Mouse (Mus musculus) neural tube, embryonic 15.5 days (tissue): ENCODE results near the gene Ptn. TPM values are rescaled to one million over a fixed set of nuclear protein-coding genes. Genes with fewer than 3 reads are reported as not detected.
"Not testable (repeated sequence)": the region's sequence is repeated elsewhere in the genome, so short reads cannot be mapped to it uniquely, and the experiment has no call there.

Experiments
- ATAC-seq: fragments of 200-750 bp; cut with Nextera tagmentation; 2 replicates; pipeline ENCODE4 v1.8.0; 2017; ENCODE audit warnings: mild to moderate bottlenecking, moderate TSS enrichment, moderate library complexity; ENCODE audit not compliant: low FRiP score
- H3K27ac ChIP-seq: fragments of 300-500 bp; sonication (generic); replicated peaks from 2 replicates; pipeline ENCODE4 v1.5.1; 2015; ENCODE audit warnings: mild to moderate bottlenecking, inconsistent platforms
- H3K27me3 ChIP-seq: fragments of 300-500 bp; sonication (generic); replicated peaks from 2 replicates; pipeline ENCODE4 v1.6.1; 2015; ENCODE audit warnings: inconsistent platforms
- H3K36me3 ChIP-seq: fragments of 300-500 bp; sonication (generic); 2 replicates; pipeline ENCODE4 v1.6.1; 2015; ENCODE audit warnings: inconsistent platforms
- H3K4me1 ChIP-seq: fragments of 300-500 bp; sonication (generic); 2 replicates; pipeline ENCODE4 v1.6.1; 2015; ENCODE audit warnings: inconsistent platforms
- H3K4me2 ChIP-seq: fragments of 300-500 bp; sonication (generic); 2 replicates; pipeline ENCODE4 v1.6.1; 2015; ENCODE audit warnings: inconsistent platforms, mild to moderate bottlenecking, moderate library complexity
- H3K4me3 ChIP-seq: fragments of 300-500 bp; sonication (generic); replicated peaks from 2 replicates; pipeline ENCODE4 v1.5.1; 2015; ENCODE audit warnings: mild to moderate bottlenecking, inconsistent platforms
- H3K9ac ChIP-seq: fragments of 300-500 bp; sonication (generic); replicated peaks from 2 replicates; pipeline ENCODE4 v1.6.1; 2015; ENCODE audit warnings: mild to moderate bottlenecking, inconsistent platforms
- H3K9me3 ChIP-seq: fragments of 300-500 bp; sonication (generic); replicated peaks from 2 replicates; pipeline ENCODE4 v1.6.1; 2016; ENCODE audit warnings: inconsistent platforms
- WGBS: fragments of 180-500 bp; shearing (Covaris S2); methylation state at CpG from one replicate; pipeline ENCODE4 v1.1.7; 2015; ENCODE audit warnings: mixed read lengths; 5-methylcytosine and 5-hydroxymethylcytosine counted together
- polyA plus RNA-seq: library from polyadenylated mRNA; unstranded; fragments of >200 nt; fragmentation: Nextera tagmentation; extraction: Ambion mirVana; gene quantifications from 2 replicates; pipeline ENCODE4 v1.2.1, GENCODE M21; 2015

The Ptn gene
- polyA plus RNA-seq, 1 experiment from 2014 or later, result 715 TPM

GRCm38 (mm10) chr6:36752887-36753286 lies 57.1 kb downstream of the Ptn start:
- ATAC-seq, result peak; percentile 53; the same call in 1 of the 2 replicates
- no peaks in the 10 kb centered on the region for H3K27me3 ChIP-seq
- H3K4me2 ChIP-seq, result no peak overlapping the region
- H3K4me3 ChIP-seq, result no peak overlapping the region
- 0 out of 2 replicates have a peak overlapping the region, but pooled peaks have one; percentile 33 for H3K27ac ChIP-seq
- no peak overlapping the region for H3K9ac ChIP-seq
- H3K9me3 ChIP-seq, result no peaks in the 10 kb centered on the region
- peaks cover 12% of the 10 kb centered on the region for H3K4me1 ChIP-seq
- WGBS, result 39% methylated on average over 6 of the region's 6 CpGs
- H3K36me3 ChIP-seq, result peaks cover 3% of the 10 kb centered on the region; the same call in 1 of the 2 replicates

GRCm38 (mm10) chr6:36739811-36740210 lies 70.2 kb downstream of the Ptn start:
- no peak overlapping the region for H3K4me2 ChIP-seq
- no peak overlapping the region for H3K4me3 ChIP-seq
- no peak for ATAC-seq
- no peaks in the 10 kb centered on the region for H3K4me1 ChIP-seq
- no peaks in the 10 kb centered on the region for H3K9me3 ChIP-seq
- H3K36me3 ChIP-seq, result peaks cover 43% of the 10 kb centered on the region
- 96% methylated on average over 5 of the region's 5 CpGs for WGBS
- no peaks in the 10 kb centered on the region for H3K27me3 ChIP-seq
- no peak overlapping the region for H3K9ac ChIP-seq
- H3K27ac ChIP-seq, result no peak overlapping the region

DNA sequence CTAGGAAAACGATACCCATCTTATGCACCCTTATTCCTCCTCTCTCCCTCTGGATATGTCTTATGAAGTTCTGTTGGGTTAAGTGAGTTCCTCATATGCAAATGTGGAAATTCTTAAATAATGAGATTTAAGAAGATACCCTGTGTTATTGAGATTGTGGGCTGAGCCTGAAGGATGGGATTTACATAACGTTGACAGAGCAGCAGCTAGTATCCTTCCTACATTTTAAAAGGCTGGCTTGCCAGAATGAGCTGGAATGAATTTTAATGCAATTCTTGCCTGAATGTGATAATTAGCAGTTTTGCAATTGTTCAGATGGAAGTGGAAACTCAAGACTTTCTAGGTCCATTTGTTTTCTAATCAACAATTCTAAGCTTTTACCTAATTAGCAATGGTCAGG lies 73.3 kb downstream of the Ptn start:
- H3K27ac ChIP-seq, result no peak overlapping the region

DNA sequence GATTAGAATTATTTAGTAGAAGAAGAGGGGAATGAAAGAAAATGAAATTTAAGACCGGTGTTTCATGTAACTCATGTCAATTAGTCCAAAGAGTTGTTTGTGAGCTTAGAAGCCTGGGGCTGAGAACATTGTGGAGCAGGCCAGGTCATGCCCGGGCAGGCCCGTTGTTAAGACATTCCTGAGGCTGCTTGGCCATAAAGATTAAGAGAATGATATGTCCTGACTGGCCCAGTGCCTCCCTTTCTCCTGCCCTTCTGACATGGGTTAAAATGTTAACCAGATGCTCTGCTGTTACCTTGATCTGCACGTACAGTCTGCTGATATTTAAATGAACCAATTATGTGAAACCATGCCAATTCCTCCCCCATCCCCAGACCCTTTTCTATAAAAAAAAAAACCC lies 74.4 kb downstream of the Ptn start:
- H3K27ac ChIP-seq, H3K4me2 ChIP-seq, ATAC-seq, H3K27me3 ChIP-seq, H3K4me3 ChIP-seq, H3K9ac ChIP-seq, H3K4me1 ChIP-seq: not testable (repeated sequence)
- peaks cover 63% of the 10 kb centered on the region for H3K36me3 ChIP-seq
- WGBS, result 81% methylated on average over 4 of the region's 4 CpGs
- 0 out of 2 replicates have a peak, but pooled peaks cover 16% of the 10 kb centered on the region for H3K9me3 ChIP-seq

More for the DNA sequence above, 73.3 kb downstream of the Ptn start:
- ATAC-seq, result no peak
- H3K9me3 ChIP-seq, result 0 out of 2 replicates have a peak, but pooled peaks cover 5% of the 10 kb centered on the region
- no peaks in the 10 kb centered on the region for H3K27me3 ChIP-seq
- H3K4me1 ChIP-seq, result no peaks in the 10 kb centered on the region
- H3K36me3 ChIP-seq, result peaks cover 58% of the 10 kb centered on the region
- H3K4me2 ChIP-seq, result no peak overlapping the region
- WGBS, result 87% methylated on average over 2 of the region's 2 CpGs
- H3K4me3 ChIP-seq, result no peak overlapping the region
- H3K9ac ChIP-seq, result no peak overlapping the region

DNA sequence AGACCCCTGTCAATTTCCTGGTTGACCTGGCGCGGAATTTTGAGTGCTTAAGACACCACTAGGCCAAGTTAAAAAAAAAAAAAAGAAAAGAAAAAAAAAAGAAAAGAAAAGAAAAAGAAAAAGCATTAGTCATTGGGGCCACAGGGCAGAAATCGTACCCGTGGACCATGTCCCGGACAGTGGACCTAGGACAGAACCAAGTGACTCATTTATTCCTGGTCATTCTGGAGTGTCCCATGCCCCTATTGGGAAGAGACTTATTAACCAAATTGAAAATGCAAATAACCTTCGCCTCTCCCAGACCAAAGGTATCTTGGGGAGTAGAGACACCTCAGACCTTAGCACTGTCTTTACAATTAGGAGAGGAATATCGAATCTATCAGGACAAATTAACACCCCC lies 80.2 kb downstream of the Ptn start:
- not testable (repeated sequence) for H3K4me3 ChIP-seq, H3K27ac ChIP-seq, H3K4me1 ChIP-seq, H3K27me3 ChIP-seq, H3K4me2 ChIP-seq, H3K9ac ChIP-seq, ATAC-seq
- peaks cover 45% of the 10 kb centered on the region for H3K36me3 ChIP-seq
- 0 out of 2 replicates have a peak, but pooled peaks cover 16% of the 10 kb centered on the region for H3K9me3 ChIP-seq
- 96% methylated on average over 7 of the region's 7 CpGs for WGBS

GRCm38 (mm10) chr6:36728079-36728478 lies 81.9 kb downstream of the Ptn start:
- H3K4me1 ChIP-seq, result peaks cover 7% of the 10 kb centered on the region
- H3K27me3 ChIP-seq, result no peaks in the 10 kb centered on the region
- ATAC-seq, result no peak; the same call in 1 of the 2 replicates
- H3K27ac ChIP-seq, result no peak overlapping the region
- H3K36me3 ChIP-seq, result peaks cover 33% of the 10 kb centered on the region
- H3K9me3 ChIP-seq, result 0 out of 2 replicates have a peak, but pooled peaks cover 16% of the 10 kb centered on the region
- no peak overlapping the region for H3K4me3 ChIP-seq
- 67% methylated on average over 7 of the region's 7 CpGs for WGBS
- H3K9ac ChIP-seq, result no peak overlapping the region
- no peak overlapping the region for H3K4me2 ChIP-seq

GRCm38 (mm10) chr6:36725509-36726160 lies 84.4 kb downstream of the Ptn start:
- 74% methylated on average over 3 of the region's 3 CpGs for WGBS
- Histone ChIP-seq H3K4me3 (no peak overlapping the region), H3K9me3 (no peaks in the 10 kb centered on the region), H3K4me2 (no peak overlapping the region), H3K9ac (no peak overlapping the region), H3K4me1 (peaks cover 9% of the 10 kb centered on the region), H3K27me3 (no peaks in the 10 kb centered on the region), H3K36me3 (peaks cover 8% of the 10 kb centered on the region), H3K27ac (no peak overlapping the region)
- ATAC-seq, result no peak

DNA sequence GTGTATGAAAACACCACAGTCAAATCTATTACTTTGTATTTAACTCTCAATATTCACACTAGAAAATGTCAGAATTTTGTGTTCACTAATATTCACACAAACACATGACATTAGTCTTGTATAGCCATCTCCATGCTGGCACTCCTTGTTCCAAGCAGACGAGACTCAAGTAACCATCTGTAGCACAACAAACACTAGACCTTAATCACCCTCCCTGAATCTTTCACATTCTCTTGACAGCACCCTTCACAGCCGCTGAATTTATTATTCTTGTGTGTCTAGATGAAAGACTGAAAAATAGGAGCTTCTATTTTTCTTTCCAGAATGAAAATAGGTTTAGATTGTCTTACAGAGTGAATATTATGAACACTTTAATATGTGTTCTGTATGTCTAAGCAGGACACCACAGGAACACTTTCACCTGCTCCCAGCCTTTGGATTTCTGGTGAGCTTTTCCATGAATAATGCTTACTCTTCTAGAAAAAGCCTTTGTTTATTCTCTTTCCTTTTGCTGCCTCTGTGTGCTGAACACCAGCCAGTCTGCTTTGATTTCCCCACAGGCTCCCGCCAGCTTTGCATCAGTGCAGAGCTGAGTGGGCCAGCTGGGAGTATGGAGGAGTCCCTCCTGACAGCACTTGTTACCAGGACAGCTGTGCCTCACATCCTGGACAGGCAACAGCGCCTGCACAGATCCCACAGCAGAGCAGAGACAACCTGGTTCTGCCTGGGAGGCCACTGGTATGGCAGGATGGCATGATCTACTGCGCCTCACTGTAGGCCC lies 87.1 kb downstream of the Ptn start:
- Histone ChIP-seq H3K9ac (no peak overlapping the region), H3K27me3 (no peaks in the 10 kb centered on the region), H3K4me3 (no peak overlapping the region), H3K9me3 (no peaks in the 10 kb centered on the region), H3K27ac (peak overlapping the region; percentile 70), H3K36me3 (no peaks in the 10 kb centered on the region), H3K4me2 (no peak overlapping the region), H3K4me1 (peaks cover 9% of the 10 kb centered on the region)
- 44% methylated on average over 5 of the region's 5 CpGs for WGBS
- ATAC-seq, result peak; percentile 65; the same call in 1 of the 2 replicates

GRCm38 (mm10) chr6:36713329-36713728 lies 96.7 kb downstream of the Ptn start:
- Histone ChIP-seq H3K4me3 (no peak overlapping the region), H3K36me3 (peaks cover 14% of the 10 kb centered on the region), H3K9me3 (no peaks in the 10 kb centered on the region), H3K9ac (no peak overlapping the region), H3K4me2 (no peak overlapping the region), H3K27ac (no peak overlapping the region), H3K4me1 (no peaks in the 10 kb centered on the region), H3K27me3 (no peaks in the 10 kb centered on the region)
- 88% methylated on average over 4 of the region's 4 CpGs for WGBS
- ATAC-seq, result no peak

DNA sequence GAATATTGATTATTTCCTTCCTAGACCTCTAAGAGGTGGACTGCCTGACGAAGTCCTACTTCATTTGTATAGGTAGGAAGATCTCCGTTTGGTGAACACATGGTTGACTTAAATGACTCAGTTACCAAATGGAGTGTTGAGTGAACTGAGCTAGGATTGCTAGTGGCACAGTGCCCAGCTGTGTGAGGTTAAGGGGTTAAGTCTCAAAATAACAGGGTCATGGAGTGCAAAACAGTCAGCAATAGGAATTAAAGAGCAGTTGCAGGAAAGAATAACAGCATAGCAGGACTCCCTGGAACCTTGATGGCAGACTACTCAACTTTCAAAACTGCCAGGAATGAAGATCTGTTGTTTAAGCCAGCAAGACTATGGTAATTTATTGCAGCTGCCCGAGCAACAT lies 114.5 kb downstream of the Ptn start:
- H3K27ac ChIP-seq, result no peak overlapping the region
- no peaks in the 10 kb centered on the region for H3K4me1 ChIP-seq
- no peak for ATAC-seq
- no peak overlapping the region for H3K4me2 ChIP-seq
- H3K4me3 ChIP-seq, result no peak overlapping the region
- H3K27me3 ChIP-seq, result no peaks in the 10 kb centered on the region
- H3K9me3 ChIP-seq, result no peaks in the 10 kb centered on the region
- H3K9ac ChIP-seq, result no peak overlapping the region
- WGBS, result 42% methylated on average over 3 of the region's 3 CpGs
- H3K36me3 ChIP-seq, result no peaks in the 10 kb centered on the region

- peak; percentile 68 for ATAC-seq
- Histone ChIP-seq H3K9me3 (no peaks in the 10 kb centered on the region), H3K27me3 (no peaks in the 10 kb centered on the region), H3K4me3 (no peak overlapping the region), H3K36me3 (no peaks in the 10 kb centered on the region), H3K27ac (no peak overlapping the region), H3K9ac (no peak overlapping the region), H3K4me2 (no peak overlapping the region), H3K4me1 (no peaks in the 10 kb centered on the region)
- WGBS, result 11% methylated on average over 1 of the region's 1 CpGs
Observed at GRCm38 (mm10) chr6:36691497-36691896, 118.5 kb downstream of the Ptn start.

- no peak overlapping the region for H3K27ac ChIP-seq
- no peak for ATAC-seq
- no peaks in the 10 kb centered on the region for H3K27me3 ChIP-seq
- H3K9me3 ChIP-seq, result no peaks in the 10 kb centered on the region
- 83% methylated on average over 4 of the region's 4 CpGs for WGBS
- no peak overlapping the region for H3K9ac ChIP-seq
- H3K4me2 ChIP-seq, result no peak overlapping the region
- no peaks in the 10 kb centered on the region for H3K36me3 ChIP-seq
- H3K4me1 ChIP-seq, result no peaks in the 10 kb centered on the region
- H3K4me3 ChIP-seq, result no peak overlapping the region
Observed at GRCm38 (mm10) chr6:36690941-36691340, 119.1 kb downstream of the Ptn start.
